Mouse (Mus musculus) neural tube, embryonic 15.5 days (tissue): Measurements from ENCODE around the gene Cdc42se2. TPM values are rescaled to one million over a fixed set of nuclear protein-coding genes. Genes with fewer than 3 reads are reported as not detected.

ENCODE experiments used
- polyA plus RNA-seq: library from polyadenylated mRNA; unstranded; fragments of >200 nt; fragmentation: Nextera tagmentation; extraction: Ambion mirVana; gene quantifications from 2 replicates; pipeline ENCODE4 v1.2.1, GENCODE M21; 2015

The Cdc42se2 gene
- polyA plus RNA-seq, 1 experiment from 2014 or later = 120 TPM

Other genes with a start within 250 kb of the Cdc42se2 start
- gene Lyrm7, start 73.2 kb upstream of the Cdc42se2 start, polyA plus RNA-seq = 10.5 and 11.8 TPM in 2 replicates
- gene Hint1, start 78.7 kb upstream of the Cdc42se2 start, polyA plus RNA-seq = 794 and 878 TPM in 2 replicates
- 69.2 and 82.4 TPM in 2 replicates for gene Gpx3, start 114.8 kb upstream of the Cdc42se2 start, polyA plus RNA-seq
- gene Tnip1, start 175.2 kb upstream of the Cdc42se2 start, polyA plus RNA-seq = 20.0 and 23.2 TPM in 2 replicates
- gene Anxa6, start 245.8 kb upstream of the Cdc42se2 start, polyA plus RNA-seq = 98.4 and 142 TPM in 2 replicates